Mouse (Mus musculus): ENCODE measurements around the gene Nkapl.

GRCm38 (mm10) chr13:21456347-21456746 lies 12.0 kb downstream of the Nkapl start:
- TF ChIP-seq POLR2A (IDR thresholded peaks at IDR 0.05; ENCODE audit: low read depth, low read length) (no peak), CTCF (IDR thresholded peaks at IDR 0.05; ENCODE audit: extremely low read depth, insufficient read depth, insufficient read length, insufficient replicate concordance) (no peak)

All from spleen, adult 2 months (tissue).